Mouse (Mus musculus) embryonic stem cell, embryonic (primary cell): Measurements from ENCODE around the gene Setd7.

Experiments
- CTCF ChIA-PET, 4 experiments: fragments of 300-600 bp in 2 of 4; fragments of 350-600 bp in 2 of 4; sonication (Branson Sonifier 250); formaldehyde crosslinking; loops; one replicate each; lab custom pipeline; 2022; ENCODE audit warnings: inconsistent platforms in 2 of 4; lab: Charles Lee
- POLR2A ChIA-PET, 4 experiments: fragments of 300-600 bp in 2 of 4; fragments of 350-600 bp in 2 of 4; sonication (Branson Sonifier 250); formaldehyde crosslinking; loops; one replicate each; lab custom pipeline; 2022; ENCODE audit warnings: antibody characterized with exemption in 4 of 4, inconsistent platforms in 1 of 4; lab: Charles Lee

The Setd7 gene

GRCm38 (mm10) chr3:51560511-51561108 is at the start of gene Setd7:
Setd7 (minus strand) TSS chr3:51560879.
- CTCF ChIA-PET, result interaction anchor here (0.5 to 2.5 kb wide), 16 partner anchors 9 to 285 kb away, joined by 3 to 18 read pairs (median 4); no protein-coding TSS in a partner anchor
- POLR2A ChIA-PET, result interaction anchor here in 3 of 4 experiments (0.6 to 3.9 kb wide), 49 partner anchors 9 to 269 kb away, joined by 3 to 24 read pairs (median 5); partner anchors contain the start of genes Rab33b (in 3 of the 3) and Mgst2 (in 1 of the 3)

DNA sequence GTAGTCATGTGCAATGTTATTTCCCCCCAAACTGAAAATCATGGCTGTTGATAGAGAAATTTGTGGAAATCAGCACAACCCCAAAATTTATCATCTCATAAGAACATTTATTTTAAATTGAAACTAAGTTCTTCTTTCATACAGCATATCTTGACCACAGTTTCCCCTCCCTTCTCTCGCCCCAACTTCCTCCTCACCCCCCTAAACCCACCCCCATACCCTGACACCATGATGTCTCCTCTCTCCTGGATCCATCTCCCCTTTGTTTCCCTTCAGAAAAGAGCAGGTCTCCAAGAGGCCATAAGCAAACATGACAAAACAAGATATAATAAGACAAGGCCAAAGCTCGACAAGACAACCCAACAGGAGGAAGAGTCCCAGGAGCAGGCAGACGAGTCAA is 43.8 kb upstream of the Setd7 start:
- ChIA-PET POLR2A (interaction anchor here in 2 of 4 experiments (0.7 to 3.2 kb wide), 12 partner anchors 9 to 90 kb away, joined by 3 to 14 read pairs (median 3); no protein-coding TSS in a partner anchor), CTCF (interaction anchor here in 1 of 4 experiments (0.7 kb wide), 2 partner anchors 8 to 216 kb away, joined by 5 to 7 read pairs; no protein-coding TSS in a partner anchor)

- CTCF ChIA-PET, result interaction anchor here in 1 of 4 experiments (0.7 kb wide), 1 partner anchor 216 kb away, joined by 5 read pairs; no protein-coding TSS in a partner anchor
- POLR2A ChIA-PET, result interaction anchor here in 2 of 4 experiments (0.5 to 3.2 kb wide), 10 partner anchors 8 to 91 kb away, joined by 3 to 14 read pairs (median 4); no protein-coding TSS in a partner anchor
These were observed 43.1 kb upstream of the Setd7 start for GRCm38 (mm10) chr3:51603705-51604291.

- ChIA-PET CTCF (interaction anchor here in 1 of 4 experiments (0.6 kb wide), 2 partner anchors 50 to 81 kb away, joined by 3 to 6 read pairs; no protein-coding TSS in a partner anchor), POLR2A (interaction anchor here in 2 of 4 experiments (1.2 to 5.2 kb wide), 10 partner anchors 8 to 47 kb away, joined by 4 to 75 read pairs (median 6); no protein-coding TSS in a partner anchor)
These were observed 40.8 kb upstream of the Setd7 start for GRCm38 (mm10) chr3:51601461-51601860.

DNA sequence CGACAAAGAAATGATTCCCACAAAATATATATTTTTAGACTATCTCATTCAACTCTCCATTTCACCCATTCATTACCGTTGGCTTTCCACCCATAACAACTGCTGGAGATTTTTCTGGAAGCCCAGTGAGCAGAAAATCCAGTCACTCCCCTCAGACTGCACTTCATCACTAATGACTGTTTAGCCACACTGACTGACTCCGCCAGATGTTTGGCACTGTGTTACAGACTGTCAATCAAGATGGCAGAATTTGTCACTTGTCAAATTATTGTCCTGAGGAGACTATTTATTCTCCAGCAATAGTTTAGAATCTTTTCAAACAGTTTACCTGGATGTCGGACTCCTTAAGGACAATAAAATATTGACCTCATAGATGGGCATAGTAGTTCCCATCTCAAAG is 40.0 kb upstream of the Setd7 start:
- ChIA-PET CTCF (interaction anchor here in 1 of 4 experiments (0.6 kb wide), 1 partner anchor 51 kb away, joined by 3 read pairs; no protein-coding TSS in a partner anchor), POLR2A (interaction anchor here in 2 of 4 experiments (1.2 to 5.2 kb wide), 9 partner anchors 9 to 47 kb away, joined by 4 to 75 read pairs (median 7); no protein-coding TSS in a partner anchor)

DNA sequence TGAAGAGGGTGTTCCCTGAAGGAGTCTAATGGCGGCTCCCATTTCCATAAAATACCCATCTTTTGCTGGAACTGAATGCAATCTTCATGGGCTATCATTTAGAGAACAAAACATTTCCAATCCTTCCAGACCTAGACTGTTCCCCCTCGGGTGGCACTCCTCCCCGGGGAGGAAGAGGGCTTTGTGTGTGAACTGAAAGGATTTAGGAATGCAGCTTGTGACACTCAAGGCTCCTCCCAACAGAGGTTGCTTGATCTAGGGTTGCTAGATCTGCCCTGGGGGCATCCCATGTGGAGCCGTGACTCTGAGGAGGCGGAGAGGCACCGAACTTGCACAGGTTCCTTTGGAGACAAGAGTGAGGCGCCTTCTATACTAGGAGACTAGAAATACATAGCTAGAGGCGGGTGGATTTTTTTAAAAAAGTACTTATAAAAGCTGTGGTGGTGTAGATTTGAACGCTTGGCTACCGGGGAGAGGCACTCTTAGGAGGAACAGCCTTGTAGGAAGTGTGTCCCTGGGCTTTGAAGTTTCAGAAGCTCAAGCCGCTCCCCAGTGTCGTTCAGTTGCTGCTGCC is 38.5 kb upstream of the Setd7 start:
- ChIA-PET CTCF (interaction anchor here (0.6 to 2.0 kb wide), 12 partner anchors 9 to 60 kb away, joined by 3 to 8 read pairs (median 3); no protein-coding TSS in a partner anchor), POLR2A (interaction anchor here in 3 of 4 experiments (0.7 to 5.2 kb wide), 28 partner anchors 9 to 74 kb away, joined by 3 to 75 read pairs (median 5); partner anchors contain the start of gene Setd7 (in 2 of the 3))

- ChIA-PET POLR2A (interaction anchor here (0.6 to 5.2 kb wide), 18 partner anchors 7 to 1697 kb away, joined by 3 to 75 read pairs (median 4); partner anchors contain the start of gene Setd7 (in 1 of the 4)), CTCF (interaction anchor here in 3 of 4 experiments (0.5 to 0.6 kb wide), 3 partner anchors 8 to 662 kb away, joined by 3 to 7 read pairs (median 6); no protein-coding TSS in a partner anchor)
These were observed 35.9 kb upstream of the Setd7 start for GRCm38 (mm10) chr3:51596538-51596937.

GRCm38 (mm10) chr3:51593506-51593905 is 32.8 kb upstream of the Setd7 start:
- ChIA-PET CTCF (no interaction called here), POLR2A (interaction anchor here in 2 of 4 experiments (1.1 to 10.1 kb wide), 6 partner anchors 8 to 56 kb away, joined by 3 to 164 read pairs (median 6); no protein-coding TSS in a partner anchor)

- ChIA-PET POLR2A (interaction anchor here in 3 of 4 experiments (0.7 to 10.1 kb wide), 16 partner anchors 8 to 98 kb away, joined by 3 to 164 read pairs (median 10); partner anchors contain the start of gene Setd7 (in 1 of the 3)), CTCF (no interaction called here)
These were observed 30.9 kb upstream of the Setd7 start for GRCm38 (mm10) chr3:51591591-51591990.

GRCm38 (mm10) chr3:51590207-51590892 is 29.7 kb upstream of the Setd7 start:
- ChIA-PET POLR2A (interaction anchor here in 2 of 4 experiments (0.9 to 10.1 kb wide), 33 partner anchors 8 to 149 kb away, joined by 3 to 164 read pairs (median 6); partner anchors contain the start of genes Setd7 (in 2 of the 2) and Rab33b (in 1 of the 2)), CTCF (interaction anchor here in 2 of 4 experiments (1.0 to 4.5 kb wide), 8 partner anchors 9 to 79 kb away, joined by 3 to 37 read pairs (median 4); no protein-coding TSS in a partner anchor)

GRCm38 (mm10) chr3:51587697-51588262 is 27.1 kb upstream of the Setd7 start:
- POLR2A ChIA-PET, result interaction anchor here in 2 of 4 experiments (0.7 to 10.1 kb wide), 30 partner anchors 8 to 164 kb away, joined by 3 to 164 read pairs (median 6); partner anchors contain the start of gene Setd7 (in 2 of the 2)
- CTCF ChIA-PET, result interaction anchor here (0.5 to 4.5 kb wide), 29 partner anchors 9 to 446 kb away, joined by 3 to 37 read pairs (median 4); partner anchors contain the start of gene Setd7 (in 1 of the 4)

- CTCF ChIA-PET, result interaction anchor here in 3 of 4 experiments (0.6 to 3.0 kb wide), 8 partner anchors 12 to 73 kb away, joined by 3 to 27 read pairs (median 4); no protein-coding TSS in a partner anchor
These were observed 23.1 kb upstream of the Setd7 start for GRCm38 (mm10) chr3:51583574-51584391.

DNA sequence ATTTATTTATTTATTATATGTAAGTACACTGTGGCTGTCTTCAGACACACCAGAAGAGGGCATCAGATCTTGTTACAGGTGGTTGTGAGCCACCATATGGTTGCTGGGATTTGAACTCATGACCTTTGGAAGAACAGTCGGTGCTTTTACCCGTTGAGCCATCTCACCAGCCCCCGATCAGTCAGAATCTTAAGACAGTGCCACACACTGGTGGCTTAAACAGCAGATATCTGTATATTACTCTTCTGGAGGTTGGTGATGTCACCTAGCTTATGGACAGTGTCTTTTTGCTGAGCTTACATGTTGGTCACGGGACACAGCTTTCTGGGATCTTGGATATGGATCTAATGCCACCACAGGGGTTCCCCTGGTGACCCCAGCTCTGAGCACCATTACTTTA is 18.6 kb upstream of the Setd7 start:
- CTCF ChIA-PET, result interaction anchor here in 1 of 4 experiments (3.1 kb wide), 1 partner anchor 69 kb away, joined by 12 read pairs; no protein-coding TSS in a partner anchor

More at GRCm38 (mm10) chr3:51583574-51584391, 23.1 kb upstream of the Setd7 start:
- POLR2A ChIA-PET, result interaction anchor here in 2 of 4 experiments (0.9 to 10.1 kb wide), 14 partner anchors 14 to 67 kb away, joined by 3 to 164 read pairs (median 6); partner anchors contain the start of gene Setd7 (in 1 of the 2)

GRCm38 (mm10) chr3:51577816-51578749 is 17.4 kb upstream of the Setd7 start:
- POLR2A ChIA-PET, result interaction anchor here in 3 of 4 experiments (0.7 to 3.0 kb wide), 11 partner anchors 10 to 529 kb away, joined by 3 to 9 read pairs (median 4); partner anchors contain the start of genes Naa15 (in 1 of the 3) and Rab33b (in 1 of the 3)
- CTCF ChIA-PET, result interaction anchor here (0.5 to 1.6 kb wide), 9 partner anchors 7 to 379 kb away, joined by 3 to 6 read pairs (median 3); no protein-coding TSS in a partner anchor

More for the DNA sequence above, 18.6 kb upstream of the Setd7 start:
- POLR2A ChIA-PET, result interaction anchor here in 2 of 4 experiments (1.1 to 3.0 kb wide), 8 partner anchors 9 to 71 kb away, joined by 3 to 9 read pairs (median 4); no protein-coding TSS in a partner anchor
